Mouse (Mus musculus) neural tube, embryonic 14.5 days (tissue): ENCODE results near the gene Arrdc3. TPM values are rescaled to one million over a fixed set of nuclear protein-coding genes. Genes with fewer than 3 reads are reported as not detected.

Source experiments
- ATAC-seq: fragments of 200-750 bp; cut with Nextera tagmentation; 2 replicates; pipeline ENCODE4 v1.8.0; 2017; ENCODE audit warnings: low read depth, mild to moderate bottlenecking, moderate TSS enrichment, moderate library complexity
- H3K27ac ChIP-seq: fragments of 300-500 bp; sonication (generic); 2 replicates; pipeline ENCODE4 v1.5.1; 2014; ENCODE audit warnings: low read depth, mild to moderate bottlenecking, control low read depth, low read length, moderate library complexity, mixed read lengths
- H3K27me3 ChIP-seq: fragments of 300-500 bp; sonication (generic); 2 replicates; pipeline ENCODE4 v1.6.1; 2014; ENCODE audit warnings: low read length; ENCODE audit not compliant: control insufficient read depth, insufficient read depth
- H3K36me3 ChIP-seq: fragments of 300-500 bp; sonication (generic); 2 replicates; pipeline ENCODE4 v1.6.1; 2014; ENCODE audit warnings: low read length, mixed read lengths; ENCODE audit not compliant: control insufficient read depth, insufficient read depth
- H3K4me1 ChIP-seq: fragments of 300-500 bp; sonication (generic); 2 replicates; pipeline ENCODE4 v1.6.1; 2014; ENCODE audit warnings: low read length; ENCODE audit not compliant: control insufficient read depth, insufficient read depth
- H3K4me2 ChIP-seq: fragments of 300-500 bp; sonication (generic); 2 replicates; pipeline ENCODE4 v1.6.1; 2014; ENCODE audit warnings: mild to moderate bottlenecking, low read depth, low read length, control low read depth
- H3K4me3 ChIP-seq: fragments of 300-500 bp; sonication (generic); 2 replicates; pipeline ENCODE4 v1.5.1; 2014; ENCODE audit warnings: low read depth, low read length, control low read depth, mixed read lengths
- H3K9ac ChIP-seq: fragments of 300-500 bp; sonication (generic); replicated peaks from 2 replicates; pipeline ENCODE4 v1.6.1; 2014; ENCODE audit warnings: low read depth, mild to moderate bottlenecking, control low read depth, low read length, mixed read lengths
- H3K9me3 ChIP-seq: fragments of 300-500 bp; sonication (generic); 2 replicates; pipeline ENCODE4 v1.6.1; 2016; ENCODE audit warnings: low read length; ENCODE audit not compliant: control insufficient read depth
- WGBS: fragments of 180-500 bp; shearing (Covaris S2); extraction: QIAGEN DNeasy Blood & Tissue Kit; methylation state at CpG from one replicate; pipeline ENCODE4 v1.1.7; 2014; 5-methylcytosine and 5-hydroxymethylcytosine counted together
- polyA plus RNA-seq: library from polyadenylated mRNA; unstranded; fragments of >200 nt; fragmentation: Nextera tagmentation; extraction: Ambion mirVana; gene quantifications from 2 replicates; pipeline ENCODE4 v1.2.1, GENCODE M21; 2014

Arrdc3 gene
- polyA plus RNA-seq: 38.3 and 57.4 TPM in 2 replicates

- peak; percentile 53 for ATAC-seq
- 0% methylated on average over 27 of the region's 31 CpGs for WGBS
These were observed at the start of gene Arrdc3 for GRCm38 (mm10) chr13:80883190-80883589. Gene Arrdc3, plus strand, starts transcription at chr13:80883384.

DNA sequence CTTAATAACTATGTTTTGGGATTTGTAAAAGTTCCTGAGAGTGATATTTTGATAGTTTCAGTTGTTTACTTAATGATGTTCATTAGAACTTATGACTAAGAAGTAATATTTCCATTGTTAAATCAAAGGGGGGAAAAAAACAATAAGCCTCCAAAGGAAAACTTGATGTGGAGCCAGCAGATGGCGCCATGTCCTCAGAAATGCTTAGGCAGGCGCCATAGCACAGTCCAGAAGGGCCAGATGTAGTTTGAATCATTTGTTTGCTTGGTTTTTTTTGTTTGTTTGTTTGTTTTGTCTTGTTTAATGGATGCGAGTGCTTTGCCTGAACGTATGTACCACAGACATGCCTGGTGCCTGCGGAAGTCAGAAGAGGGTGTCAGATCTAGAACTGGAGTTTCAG is 21.0 kb upstream of the Arrdc3 start:
- peak; percentile 86; the same call in 1 of the 2 replicates for ATAC-seq
- Histone ChIP-seq H3K4me2 (no peak overlapping the region), H3K9ac (no peak overlapping the region), H3K27me3 (no peaks in the 10 kb centered on the region), H3K9me3 (no peaks in the 10 kb centered on the region), H3K4me3 (no peak overlapping the region), H3K4me1 (no peaks in the 10 kb centered on the region), H3K27ac (no peak overlapping the region), H3K36me3 (no peaks in the 10 kb centered on the region)
- WGBS: 13% methylated on average over 5 of the region's 5 CpGs

More at GRCm38 (mm10) chr13:80883190-80883589, at the start of gene Arrdc3:
- Histone ChIP-seq H3K4me2 (peak within 1 kb of the TSS; percentile 60), H3K27ac (peak within 1 kb of the TSS; percentile 100), H3K4me3 (peak within 1 kb of the TSS; percentile 93), H3K36me3 (peaks cover 7% of the 10 kb centered on the region; the same call in 1 of the 2 replicates), H3K4me1 (no peaks in the 10 kb centered on the region; the same call in 1 of the 2 replicates), H3K9me3 (no peaks in the 10 kb centered on the region), H3K27me3 (no peaks in the 10 kb centered on the region), H3K9ac (peak within 1 kb of the TSS; percentile 100)

DNA sequence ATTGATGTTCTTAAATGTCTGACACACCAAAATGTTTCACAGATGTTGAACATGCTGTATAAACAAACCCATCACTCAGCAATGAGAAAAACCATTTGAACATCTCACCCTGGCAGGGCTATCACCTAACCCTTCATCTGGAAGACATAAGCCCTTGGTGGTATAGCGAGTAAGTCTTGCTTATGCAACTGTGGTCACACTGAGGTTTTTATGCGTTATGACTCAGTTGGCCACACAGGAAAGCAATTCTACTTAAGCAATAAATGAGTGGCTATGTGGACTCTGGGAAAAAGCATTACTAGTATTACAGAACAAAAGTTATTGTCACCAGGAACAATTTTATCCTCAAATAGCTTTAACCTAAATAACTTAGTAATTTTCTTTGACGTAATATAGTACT is 19.0 kb upstream of the Arrdc3 start:
- Histone ChIP-seq H3K9ac (no peak overlapping the region), H3K27ac (no peak overlapping the region), H3K4me3 (no peak overlapping the region), H3K4me2 (no peak overlapping the region), H3K9me3 (no peaks in the 10 kb centered on the region), H3K36me3 (no peaks in the 10 kb centered on the region), H3K27me3 (no peaks in the 10 kb centered on the region), H3K4me1 (no peaks in the 10 kb centered on the region)
- WGBS: 85% methylated on average over 3 of the region's 3 CpGs
- no peak for ATAC-seq

DNA sequence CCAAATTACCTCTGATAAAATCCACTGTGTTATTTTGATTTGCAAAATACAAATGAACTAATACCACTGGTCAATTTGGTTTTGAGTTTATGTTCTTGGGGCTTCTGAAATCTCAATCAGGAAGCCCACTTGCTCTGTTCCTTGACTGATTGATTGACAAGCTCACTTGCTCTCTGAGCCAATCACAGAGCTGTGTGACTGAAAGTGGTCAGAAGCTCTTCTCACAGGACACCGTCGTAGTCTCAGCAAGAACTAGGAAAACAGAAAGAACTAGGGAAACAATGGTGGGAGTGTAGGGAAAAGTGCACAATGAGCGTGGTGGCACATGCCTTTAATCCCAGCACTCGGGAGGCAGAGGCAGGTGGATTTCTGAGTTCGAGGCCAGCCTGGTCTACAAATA is 8.1 kb upstream of the Arrdc3 start:
- H3K27ac ChIP-seq: no peak overlapping the region
- no peak overlapping the region for H3K9ac ChIP-seq
- H3K27me3 ChIP-seq: no peaks in the 10 kb centered on the region
- no peaks in the 10 kb centered on the region for H3K4me1 ChIP-seq
- 91% methylated on average over 5 of the region's 5 CpGs for WGBS
- H3K36me3 ChIP-seq: no peaks in the 10 kb centered on the region
- H3K4me2 ChIP-seq: no peak overlapping the region
- H3K9me3 ChIP-seq: no peaks in the 10 kb centered on the region
- no peak overlapping the region for H3K4me3 ChIP-seq
- no peak for ATAC-seq

GRCm38 (mm10) chr13:80880756-80881155 is 2.4 kb upstream of the Arrdc3 start:
- no peak overlapping the region for H3K9ac ChIP-seq
- H3K4me2 ChIP-seq: no peak overlapping the region
- 86% methylated on average over 4 of the region's 4 CpGs for WGBS
- no peaks in the 10 kb centered on the region for H3K9me3 ChIP-seq
- H3K4me3 ChIP-seq: no peak overlapping the region
- no peak overlapping the region for H3K27ac ChIP-seq
- H3K27me3 ChIP-seq: no peaks in the 10 kb centered on the region
- no peaks in the 10 kb centered on the region for H3K36me3 ChIP-seq
- no peak for ATAC-seq
- H3K4me1 ChIP-seq: no peaks in the 10 kb centered on the region; the same call in 1 of the 2 replicates

DNA sequence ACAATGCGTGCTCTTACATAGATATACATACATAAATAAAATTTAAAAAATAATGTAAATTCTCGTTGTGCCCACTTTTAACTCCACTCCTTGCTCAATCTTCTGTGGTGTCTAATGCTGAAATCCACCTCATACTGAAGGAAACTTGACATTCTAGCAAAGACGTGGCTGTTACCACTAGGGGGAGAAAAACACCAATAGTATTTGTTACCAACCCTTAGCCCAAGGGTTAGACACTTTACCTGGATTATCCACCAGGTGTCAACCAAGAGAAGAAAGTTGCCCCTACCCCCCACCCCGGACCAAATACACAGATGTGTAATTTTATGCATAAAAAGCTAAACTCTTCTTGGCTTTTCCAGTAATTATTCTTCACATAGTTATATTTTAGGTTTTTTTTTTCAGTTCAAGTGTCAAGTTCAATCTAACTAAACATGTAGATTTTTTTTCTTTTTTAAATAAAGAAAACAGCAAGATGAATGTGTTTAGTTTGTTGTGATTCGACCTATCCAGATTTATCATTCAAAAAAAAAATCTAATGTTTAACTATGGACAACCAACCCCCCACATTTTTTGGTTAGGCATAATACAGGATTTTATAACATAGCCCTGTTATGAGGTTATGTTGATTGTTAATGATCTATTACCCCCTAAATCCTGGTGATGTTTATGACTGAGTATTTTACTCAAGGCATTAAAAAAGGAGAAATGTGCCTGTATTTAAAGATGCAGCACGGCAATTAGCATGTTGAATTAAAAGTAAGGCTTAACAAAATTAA is 1.3 kb upstream of the Arrdc3 start:
- no peak overlapping the region for H3K4me3 ChIP-seq
- H3K4me1 ChIP-seq: no peaks in the 10 kb centered on the region; the same call in 1 of the 2 replicates
- H3K9me3 ChIP-seq: no peaks in the 10 kb centered on the region
- H3K36me3 ChIP-seq: no peaks in the 10 kb centered on the region
- H3K9ac ChIP-seq: peak overlapping the region; percentile 100
- ATAC-seq: no peak
- no peak overlapping the region; the same call in 1 of the 2 replicates for H3K27ac ChIP-seq
- H3K27me3 ChIP-seq: no peaks in the 10 kb centered on the region
- WGBS: 22% methylated on average over 6 of the region's 6 CpGs
- peak overlapping the region; percentile 60 for H3K4me2 ChIP-seq

GRCm38 (mm10) chr13:80882716-80883135 is 458 bp upstream of the Arrdc3 start:
- H3K9me3 ChIP-seq: no peaks in the 10 kb centered on the region
- peaks cover 2% of the 10 kb centered on the region; the same call in 1 of the 2 replicates for H3K36me3 ChIP-seq
- peak overlapping the region; percentile 93 for H3K4me3 ChIP-seq
- no peaks in the 10 kb centered on the region for H3K27me3 ChIP-seq
- no peaks in the 10 kb centered on the region; the same call in 1 of the 2 replicates for H3K4me1 ChIP-seq
- H3K27ac ChIP-seq: peak overlapping the region; percentile 100
- ATAC-seq: peak; percentile 44
- under 1% methylated on average over 23 of the region's 23 CpGs for WGBS
- peak overlapping the region; percentile 60 for H3K4me2 ChIP-seq
- H3K9ac ChIP-seq: peak overlapping the region; percentile 100

DNA sequence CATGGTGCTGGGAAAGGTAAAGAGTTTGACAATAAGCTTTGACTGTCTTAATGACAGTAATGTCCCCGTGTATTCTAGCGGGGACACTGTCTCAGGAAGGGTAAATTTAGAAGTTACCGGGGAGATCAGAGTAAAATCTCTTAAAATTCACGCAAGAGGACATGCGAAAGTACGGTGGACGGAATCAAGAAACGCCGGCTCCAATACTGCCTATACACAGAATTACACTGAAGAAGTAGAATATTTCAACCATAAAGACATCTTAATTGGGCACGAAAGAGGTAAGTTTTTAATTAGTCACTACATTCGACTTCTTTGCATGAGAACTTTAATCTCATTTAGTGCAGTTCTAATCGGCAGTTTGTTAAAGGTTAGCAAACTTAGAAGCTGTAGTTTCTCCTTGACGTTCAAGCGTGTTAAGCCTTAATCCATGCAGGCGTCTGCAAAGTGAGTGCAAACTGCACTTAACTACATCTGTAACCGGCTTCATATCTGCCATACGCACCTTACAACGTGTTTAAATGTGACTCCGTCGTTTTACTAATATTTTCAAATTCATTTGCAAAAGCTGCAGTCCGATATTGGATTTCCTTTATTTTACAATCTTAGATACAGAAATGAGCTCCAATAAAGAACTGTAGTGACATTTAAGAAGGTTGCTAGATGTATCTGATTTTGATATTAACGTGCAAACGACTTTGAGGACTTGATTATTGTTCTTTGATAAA is 629 bp downstream of the Arrdc3 start:
- no peak for ATAC-seq
- H3K4me3 ChIP-seq: peak overlapping the region; percentile 93
- H3K4me2 ChIP-seq: peak overlapping the region; percentile 51
- peak overlapping the region; percentile 100 for H3K27ac ChIP-seq
- H3K36me3 ChIP-seq: peaks cover 9% of the 10 kb centered on the region; the same call in 1 of the 2 replicates
- no peaks in the 10 kb centered on the region; the same call in 1 of the 2 replicates for H3K4me1 ChIP-seq
- under 1% methylated on average over 23 of the region's 23 CpGs for WGBS
- H3K9me3 ChIP-seq: no peaks in the 10 kb centered on the region
- H3K9ac ChIP-seq: peak overlapping the region; percentile 100
- no peaks in the 10 kb centered on the region for H3K27me3 ChIP-seq
